ENCODE assay signal across 8 mouse cellular contexts in genomic region chr5:24427981-24428402, GRCm38 (mm10). TPM values are rescaled to one million over a fixed set of nuclear protein-coding genes. Genes with fewer than 3 reads are reported as not detected.
DNase-seq lines count a peak whose midpoint lies in the region; ATAC-seq and TF ChIP-seq lines count a peak whose summit lies in the region.

No protein-coding gene starts in this region.

- DNase-seq in heart, postnatal 25 days (ENCODE audit: low spot score), result no peak
- DNase-seq in right cerebral cortex, postnatal 10 days (ENCODE audit: low spot score in 2 of 2), result no peak
- no peak for DNase-seq in right cerebral cortex, adult 2 months (ENCODE audit: low spot score in 2 of 2)

- H3K27me3 ChIP-seq in heart, embryonic 14.5 days (ENCODE audit: control insufficient read depth, insufficient read depth, low read length), result no peaks in the 10 kb centered on the region
- no peaks in the 10 kb centered on the region for H3K27me3 ChIP-seq in intestine, postnatal 0 days (replicated peaks; ENCODE audit: control insufficient read depth, insufficient read depth, low read length)
- no peaks in the 10 kb centered on the region for H3K27me3 ChIP-seq in liver, embryonic 16.5 days (ENCODE audit: control insufficient read depth, insufficient read depth, low read depth, low read length)
- H3K27me3 ChIP-seq in stomach, embryonic 14.5 days (ENCODE audit: control insufficient read depth, insufficient read depth, low read length), result no peaks in the 10 kb centered on the region

- no peak overlapping the region for H3K4me3 ChIP-seq in heart, embryonic 14.5 days (ENCODE audit: control insufficient read depth in 1 of 2, insufficient read depth in 1 of 2, low read depth in 1 of 2, low read length in 2 of 2)
- H3K4me3 ChIP-seq in intestine, postnatal 0 days (ENCODE audit: low read depth, low read length), result peak overlapping the region; percentile 75
- peak overlapping the region; percentile 41 for H3K4me3 ChIP-seq in liver, embryonic 16.5 days (ENCODE audit: low read depth, low read length)
- H3K4me3 ChIP-seq in stomach, embryonic 14.5 days (ENCODE audit: low read depth, low read length), result peak overlapping the region; percentile 16

- peaks cover 32 to 43% of the 10 kb centered on the region in 2 experiments for H3K4me1 ChIP-seq in heart, embryonic 14.5 days (ENCODE audit: control insufficient read depth in 2 of 2, insufficient read depth in 2 of 2, low read length in 2 of 2)
- peaks cover 10% of the 10 kb centered on the region for H3K4me1 ChIP-seq in intestine, postnatal 0 days (replicated peaks; ENCODE audit: control insufficient read depth, insufficient read depth, low read length)
- H3K4me1 ChIP-seq in liver, embryonic 16.5 days (ENCODE audit: control insufficient read depth, low read depth, low read length), result peaks cover 33% of the 10 kb centered on the region
- H3K4me1 ChIP-seq in stomach, embryonic 14.5 days (ENCODE audit: control insufficient read depth, insufficient read depth, low read length), result peaks cover 32% of the 10 kb centered on the region

- peaks cover 39% of the 10 kb centered on the region for H3K36me3 ChIP-seq in heart, embryonic 14.5 days (ENCODE audit: control insufficient read depth, insufficient read depth, low read length)
- peaks cover 37% of the 10 kb centered on the region for H3K36me3 ChIP-seq in intestine, postnatal 0 days (ENCODE audit: control insufficient read depth, insufficient read depth)
- peaks cover 9% of the 10 kb centered on the region; the same call in 1 of the 2 replicates for H3K36me3 ChIP-seq in liver, embryonic 16.5 days (ENCODE audit: control insufficient read depth, insufficient read depth)
- peaks cover 37% of the 10 kb centered on the region for H3K36me3 ChIP-seq in stomach, embryonic 14.5 days (ENCODE audit: control insufficient read depth, insufficient read depth, low read length)

- no peak for ATAC-seq in heart, embryonic 14.5 days (ENCODE audit: insufficient number of reproducible peaks, insufficient read depth, low FRiP score, low read depth)
- peak; percentile 60 for ATAC-seq in intestine, postnatal 0 days
- peak; percentile 25 for ATAC-seq in liver, embryonic 16.5 days (ENCODE audit: low read depth)
- ATAC-seq in stomach, embryonic 14.5 days (ENCODE audit: insufficient number of reproducible peaks, insufficient read depth, low FRiP score, low read depth), result peak; percentile 50
- ATAC-seq in megakaryocyte progenitor cell, adult 5-6 weeks (replicated peaks; ENCODE audit: poor library complexity), result no peak

- intact Hi-C loops in heart, postnatal 25 days (cut with DNase I), result loop anchor here (2.0 kb wide), 1 partner anchor 15 kb away; no protein-coding TSS in a partner anchor

- no peak overlapping the region for H3K27ac ChIP-seq in heart, embryonic 14.5 days (replicated peaks in 1 of 2; ENCODE audit: control insufficient read depth in 1 of 2, insufficient read depth in 1 of 2, low read depth in 2 of 2, low read length in 2 of 2)
- peak overlapping the region; percentile 88 for H3K27ac ChIP-seq in intestine, postnatal 0 days (ENCODE audit: low read depth, low read length)
- no peak overlapping the region for H3K27ac ChIP-seq in liver, embryonic 16.5 days (ENCODE audit: low read length)
- peak overlapping the region; percentile 79 for H3K27ac ChIP-seq in stomach, embryonic 14.5 days (ENCODE audit: low read length)

- H3K9me3 ChIP-seq in heart, embryonic 14.5 days (ENCODE audit: control insufficient read depth, low read length), result no peaks in the 10 kb centered on the region
- no peaks in the 10 kb centered on the region for H3K9me3 ChIP-seq in intestine, postnatal 0 days (ENCODE audit: control insufficient read depth)
- no peaks in the 10 kb centered on the region for H3K9me3 ChIP-seq in liver, embryonic 16.5 days (replicated peaks; ENCODE audit: control insufficient read depth, low read length)
- H3K9me3 ChIP-seq in stomach, embryonic 14.5 days (ENCODE audit: control insufficient read depth, low read depth, low read length), result no peaks in the 10 kb centered on the region

- 18% methylated on average over 15 of the region's 15 CpGs for WGBS in heart, embryonic 14.5 days
- 8% methylated on average over 15 of the region's 15 CpGs for WGBS in intestine, postnatal 0 days
- 8% methylated on average over 15 of the region's 15 CpGs for WGBS in liver, embryonic 16.5 days (ENCODE audit: insufficient replicate concordance)
- WGBS in stomach, embryonic 14.5 days, result 10% methylated on average over 15 of the region's 15 CpGs

- H3K4me2 ChIP-seq in heart, embryonic 14.5 days (ENCODE audit: low read length), result peak overlapping the region; percentile 26
- peak overlapping the region; percentile 84 for H3K4me2 ChIP-seq in intestine, postnatal 0 days (replicated peaks; ENCODE audit: low read depth)
- H3K4me2 ChIP-seq in liver, embryonic 16.5 days (ENCODE audit: low read depth, low read length), result peak overlapping the region; percentile 46
- H3K4me2 ChIP-seq in stomach, embryonic 14.5 days (replicated peaks; ENCODE audit: low read depth, low read length), result peak overlapping the region; percentile 96

- H3K9ac ChIP-seq in heart, embryonic 14.5 days (ENCODE audit: low read length), result peak overlapping the region; percentile 25; the same call in 1 of the 2 replicates
- H3K9ac ChIP-seq in intestine, postnatal 0 days (ENCODE audit: low read depth, low read length), result peak overlapping the region; percentile 54
- H3K9ac ChIP-seq in liver, embryonic 16.5 days (ENCODE audit: low read depth, low read length), result peak overlapping the region; percentile 19; the same call in 1 of the 2 replicates
- no peak overlapping the region for H3K9ac ChIP-seq in stomach, embryonic 14.5 days (replicated peaks; ENCODE audit: low read depth, low read length)

- no peak for TF ChIP-seq CTCF in intestine, postnatal 0 days (IDR thresholded peaks at IDR 0.05; ENCODE audit: low read depth)

RNA-seq across cellular contexts. Expression of gene Slc4a2, which starts 4.4 kb away (rescaled TPM):
- 18.7 and 20.4 TPM in 2 replicates for polyA plus RNA-seq in heart, embryonic 14.5 days (2014; fragmentation: Nextera tagmentation; extraction: Ambion mirVana)
- 10 to 100 TPM; 29.7 to 31.3 TPM for total RNA-seq in heart, postnatal 25 days (2021)
- 29.9 and 30.1 TPM in 2 replicates for polyA plus RNA-seq in intestine, postnatal 0 days (2015; fragmentation: Nextera tagmentation; extraction: Ambion mirVana)
- 9.5 and 12.6 TPM in 2 replicates for polyA plus RNA-seq in liver, embryonic 16.5 days (2015; fragmentation: Nextera tagmentation; extraction: Ambion mirVana)
- 30.6 and 32.2 TPM in 2 replicates for polyA plus RNA-seq in stomach, embryonic 14.5 days (2014; fragmentation: Nextera tagmentation; extraction: Ambion mirVana)
- 11.4 and 13.1 TPM in 2 replicates for total RNA-seq in megakaryocyte progenitor cell, adult 5-6 weeks (2015)
- total RNA-seq in megakaryocyte progenitor cell, adult 5-6 weeks (2017), result 19.0 and 24.1 TPM in 2 replicates

RNA-seq across cellular contexts. Expression of gene Cdk5, which starts 4.7 kb away (rescaled TPM):
- polyA plus RNA-seq in heart, embryonic 14.5 days (2014; fragmentation: Nextera tagmentation; extraction: Ambion mirVana), result 28.6 and 31.0 TPM in 2 replicates
- total RNA-seq in heart, postnatal 25 days (2021), result 10 to 100 TPM; 19.2 to 22.8 TPM
- 28.4 and 29.9 TPM in 2 replicates for polyA plus RNA-seq in intestine, postnatal 0 days (2015; fragmentation: Nextera tagmentation; extraction: Ambion mirVana)
- 8.8 and 10.9 TPM in 2 replicates for polyA plus RNA-seq in liver, embryonic 16.5 days (2015; fragmentation: Nextera tagmentation; extraction: Ambion mirVana)
- 46.4 and 47.7 TPM in 2 replicates for polyA plus RNA-seq in stomach, embryonic 14.5 days (2014; fragmentation: Nextera tagmentation; extraction: Ambion mirVana)
- total RNA-seq in megakaryocyte progenitor cell, adult 5-6 weeks (2015), result 20.0 TPM in 2 replicates
- total RNA-seq in megakaryocyte progenitor cell, adult 5-6 weeks (2017), result 16.2 and 30.1 TPM in 2 replicates

RNA-seq across cellular contexts. Expression of gene Asic3, which starts 14.8 kb away (rescaled TPM):
- polyA plus RNA-seq in heart, embryonic 14.5 days (2014; fragmentation: Nextera tagmentation; extraction: Ambion mirVana), result 0.12 TPM in 1 of 2 replicates, not detected in the other
- under 1 TPM in 1 of 2 experiments, not detected in 1; 0.17 TPM for total RNA-seq in heart, postnatal 25 days (2021)
- 0.08 and 0.17 TPM in 2 replicates for polyA plus RNA-seq in intestine, postnatal 0 days (2015; fragmentation: Nextera tagmentation; extraction: Ambion mirVana)
- polyA plus RNA-seq in liver, embryonic 16.5 days (2015; fragmentation: Nextera tagmentation; extraction: Ambion mirVana), result not detected in 2 replicates
- polyA plus RNA-seq in stomach, embryonic 14.5 days (2014; fragmentation: Nextera tagmentation; extraction: Ambion mirVana), result 0.26 TPM in 1 of 2 replicates, not detected in the other
- total RNA-seq in megakaryocyte progenitor cell, adult 5-6 weeks (2015), result 0.12 and 0.15 TPM in 2 replicates
- 0.20 TPM in 1 of 2 replicates, not detected in the other for total RNA-seq in megakaryocyte progenitor cell, adult 5-6 weeks (2017)

RNA-seq across cellular contexts. Expression of gene Fastk, which starts 17.1 kb away (rescaled TPM):
- polyA plus RNA-seq in heart, embryonic 14.5 days (2014; fragmentation: Nextera tagmentation; extraction: Ambion mirVana), result 157 and 181 TPM in 2 replicates
- total RNA-seq in heart, postnatal 25 days (2021), result 100 to 1,000 TPM; 275 to 314 TPM
- polyA plus RNA-seq in intestine, postnatal 0 days (2015; fragmentation: Nextera tagmentation; extraction: Ambion mirVana), result 66.8 and 67.0 TPM in 2 replicates
- 44.9 and 53.4 TPM in 2 replicates for polyA plus RNA-seq in liver, embryonic 16.5 days (2015; fragmentation: Nextera tagmentation; extraction: Ambion mirVana)
- 98.5 and 102 TPM in 2 replicates for polyA plus RNA-seq in stomach, embryonic 14.5 days (2014; fragmentation: Nextera tagmentation; extraction: Ambion mirVana)
- 35.7 and 44.6 TPM in 2 replicates for total RNA-seq in megakaryocyte progenitor cell, adult 5-6 weeks (2015)
- total RNA-seq in megakaryocyte progenitor cell, adult 5-6 weeks (2017), result 17.4 and 25.7 TPM in 2 replicates

RNA-seq across cellular contexts. Expression of gene Tmub1, which starts 19.7 kb away (rescaled TPM):
- 18.3 and 20.5 TPM in 2 replicates for polyA plus RNA-seq in heart, embryonic 14.5 days (2014; fragmentation: Nextera tagmentation; extraction: Ambion mirVana)
- 10 to 100 TPM in 1 of 2 experiments, 1 to 10 TPM in 1; 9.1 to 12.0 TPM for total RNA-seq in heart, postnatal 25 days (2021)
- 27.5 and 28.8 TPM in 2 replicates for polyA plus RNA-seq in intestine, postnatal 0 days (2015; fragmentation: Nextera tagmentation; extraction: Ambion mirVana)
- 5.5 and 6.1 TPM in 2 replicates for polyA plus RNA-seq in liver, embryonic 16.5 days (2015; fragmentation: Nextera tagmentation; extraction: Ambion mirVana)
- polyA plus RNA-seq in stomach, embryonic 14.5 days (2014; fragmentation: Nextera tagmentation; extraction: Ambion mirVana), result 25.5 and 27.6 TPM in 2 replicates
- 7.3 and 7.7 TPM in 2 replicates for total RNA-seq in megakaryocyte progenitor cell, adult 5-6 weeks (2015)
- 13.7 and 14.9 TPM in 2 replicates for total RNA-seq in megakaryocyte progenitor cell, adult 5-6 weeks (2017)

Comparison
In these comparisons a context has a peak if more than half of its experiments do, and no peak if none do; other contexts are left out.
1. ATAC-seq: peak in intestine, postnatal 0 days (single experiment), liver, embryonic 16.5 days (single experiment) and stomach, embryonic 14.5 days (single experiment); none in heart, embryonic 14.5 days (single experiment) and megakaryocyte progenitor cell, adult 5-6 weeks (single experiment).
2. H3K27ac ChIP-seq: peak in intestine, postnatal 0 days (single experiment) and stomach, embryonic 14.5 days (single experiment); none in heart, embryonic 14.5 days (0 of 2) and liver, embryonic 16.5 days (single experiment).
3. H3K4me2 ChIP-seq: peak in every context shown above with its lines; median percentile 96 in stomach, embryonic 14.5 days; 84 in intestine, postnatal 0 days; 46 in liver, embryonic 16.5 days; 26 in heart, embryonic 14.5 days.
4. H3K4me3 ChIP-seq: peak in intestine, postnatal 0 days (single experiment), liver, embryonic 16.5 days (single experiment) and stomach, embryonic 14.5 days (single experiment); none in heart, embryonic 14.5 days (0 of 2).